Mouse (Mus musculus) hindbrain, embryonic 15.5 days (tissue): ENCODE measurements around the gene Fcf1. TPM values are rescaled to one million over a fixed set of nuclear protein-coding genes. Genes with fewer than 3 reads are reported as not detected.

ENCODE experiments used
- ATAC-seq: fragments of 200-750 bp; cut with Nextera tagmentation; 2 replicates; pipeline ENCODE4 v1.8.0; 2017; ENCODE audit warnings: low read depth, moderate number of reproducible peaks, moderate TSS enrichment; ENCODE audit not compliant: low FRiP score
- H3K27ac ChIP-seq: fragments of 300-500 bp; sonication (generic); replicated peaks from 2 replicates; pipeline ENCODE4 v1.5.1; 2015; ENCODE audit warnings: mild to moderate bottlenecking, inconsistent platforms
- H3K27me3 ChIP-seq: fragments of 300-500 bp; sonication (generic); 2 replicates; pipeline ENCODE4 v1.6.1; 2015; ENCODE audit warnings: control low read depth, inconsistent platforms
- H3K36me3 ChIP-seq: fragments of 300-500 bp; sonication (generic); 2 replicates; pipeline ENCODE4 v1.6.1; 2015; ENCODE audit warnings: control low read depth, inconsistent platforms
- H3K4me1 ChIP-seq: fragments of 300-500 bp; sonication (generic); replicated peaks from 2 replicates; pipeline ENCODE4 v1.6.1; 2015; ENCODE audit warnings: control low read depth, inconsistent platforms
- H3K4me2 ChIP-seq: fragments of 300-500 bp; sonication (generic); 2 replicates; pipeline ENCODE4 v1.6.1; 2015; ENCODE audit warnings: moderate library complexity, mild to moderate bottlenecking, inconsistent platforms
- H3K4me3 ChIP-seq: fragments of 300-500 bp; sonication (generic); 2 replicates; pipeline ENCODE4 v1.5.1; 2015; ENCODE audit warnings: mild to moderate bottlenecking, inconsistent platforms
- H3K9ac ChIP-seq: fragments of 300-500 bp; sonication (generic); 2 replicates; pipeline ENCODE4 v1.6.1; 2015; ENCODE audit warnings: inconsistent platforms
- H3K9me3 ChIP-seq: fragments of 300-500 bp; sonication (generic); 2 replicates; pipeline ENCODE4 v1.6.1; 2016; ENCODE audit warnings: control low read depth, inconsistent platforms
- WGBS: fragments of 180-500 bp; shearing (Covaris S2); methylation state at CpG from one replicate; pipeline ENCODE4 v1.1.7; 2015; 5-methylcytosine and 5-hydroxymethylcytosine counted together
- polyA plus RNA-seq: library from polyadenylated mRNA; unstranded; fragments of >200 nt; fragmentation: Nextera tagmentation; extraction: Ambion mirVana; gene quantifications from 2 replicates; pipeline ENCODE4 v1.2.1, GENCODE M21; 2015

Gene Fcf1
- polyA plus RNA-seq, 1 experiment from 2014 or later: 80.9 TPM

DNA sequence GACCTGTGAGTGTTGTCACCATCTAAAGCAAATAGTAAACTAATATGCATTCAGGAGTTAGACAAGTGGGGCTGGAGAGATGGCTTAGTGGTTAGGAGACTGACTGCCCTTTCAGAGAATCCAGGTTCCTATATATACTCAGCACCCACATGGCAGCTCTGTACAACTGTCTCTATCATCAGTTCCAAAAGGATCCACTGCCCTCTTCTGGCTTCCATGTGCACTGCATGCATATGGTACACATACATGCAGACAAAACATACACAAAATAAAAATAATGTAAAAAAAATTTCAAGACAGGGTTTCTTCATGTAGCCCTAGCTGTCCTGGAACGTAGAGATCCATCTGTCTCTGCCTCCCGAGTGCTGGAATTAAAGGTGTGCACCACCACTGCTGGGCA lies 62.0 kb downstream of the Fcf1 start:
- H3K4me2 ChIP-seq: no peak overlapping the region
- H3K4me1 ChIP-seq: no peaks in the 10 kb centered on the region
- ATAC-seq: no peak
- no peak overlapping the region for H3K27ac ChIP-seq
- H3K9me3 ChIP-seq: no peaks in the 10 kb centered on the region
- no peak overlapping the region for H3K4me3 ChIP-seq
- H3K36me3 ChIP-seq: peaks cover 33% of the 10 kb centered on the region
- 99% methylated on average over 2 of the region's 2 CpGs for WGBS
- no peak overlapping the region for H3K9ac ChIP-seq
- no peaks in the 10 kb centered on the region for H3K27me3 ChIP-seq

Other genes with a start within 250 kb of the Fcf1 start
- 59.0 and 64.0 TPM in 2 replicates for gene Npc2, start 197.7 kb upstream of the Fcf1 start, polyA plus RNA-seq
- 137 and 151 TPM in 2 replicates for gene Isca2, start 197.6 kb upstream of the Fcf1 start, polyA plus RNA-seq
- 0.26 and 0.39 TPM in 2 replicates for gene Ltbp2, start 94.4 kb upstream of the Fcf1 start, polyA plus RNA-seq
- 30.8 and 31.1 TPM in 2 replicates for gene Arel1, start within 50 bp of the Fcf1 start, polyA plus RNA-seq
- 29.2 and 32.2 TPM in 2 replicates for gene Ylpm1, start 25.4 kb downstream of the Fcf1 start, polyA plus RNA-seq
- gene Prox2, start 139.9 kb downstream of the Fcf1 start, polyA plus RNA-seq: 1.6 and 2.1 TPM in 2 replicates
- 113 and 115 TPM in 2 replicates for gene Dlst, start 139.9 kb downstream of the Fcf1 start, polyA plus RNA-seq
- 32.9 and 35.7 TPM in 2 replicates for gene Rps6kl1, start 180.4 kb downstream of the Fcf1 start, polyA plus RNA-seq
- 8.7 and 8.9 TPM in 2 replicates for gene Pgf, start 206.9 kb downstream of the Fcf1 start, polyA plus RNA-seq
- gene Eif2b2, start 248.6 kb downstream of the Fcf1 start, polyA plus RNA-seq: 75.1 and 79.6 TPM in 2 replicates